Mouse (Mus musculus) lung, postnatal 25 days (tissue): ENCODE results near the gene Tfr2.

Experiments used
- DNase-seq: peaks from one replicate; pipeline ENCODE4 v3.0.0; 2022; ENCODE audit warnings: low spot score

The Tfr2 gene

DNA sequence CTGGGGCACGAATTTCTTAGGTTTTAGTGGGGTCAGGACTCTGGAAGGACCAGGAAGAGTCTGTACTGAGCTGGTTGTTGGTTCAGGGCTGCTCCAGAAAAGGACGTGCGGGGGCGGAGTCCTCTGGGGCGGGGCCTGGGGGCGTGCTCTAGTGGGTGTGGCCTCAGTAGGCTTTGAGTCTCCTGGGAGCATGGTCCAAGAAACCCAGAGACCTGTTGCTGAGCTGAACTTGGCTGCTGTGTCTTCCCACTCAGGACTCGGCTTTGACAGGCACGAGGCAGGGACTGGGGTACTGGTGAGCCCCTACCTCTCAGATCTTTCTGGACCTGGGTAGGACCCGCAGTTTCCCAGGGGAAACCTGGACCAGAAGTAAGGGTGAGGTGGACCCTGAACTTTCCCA is at the start of gene Tfr2:
TSS of gene Tfr2 (plus strand) at position 176 of the 400 bp plus-strand sequence.
- peak; percentile 57 for DNase-seq

DNA sequence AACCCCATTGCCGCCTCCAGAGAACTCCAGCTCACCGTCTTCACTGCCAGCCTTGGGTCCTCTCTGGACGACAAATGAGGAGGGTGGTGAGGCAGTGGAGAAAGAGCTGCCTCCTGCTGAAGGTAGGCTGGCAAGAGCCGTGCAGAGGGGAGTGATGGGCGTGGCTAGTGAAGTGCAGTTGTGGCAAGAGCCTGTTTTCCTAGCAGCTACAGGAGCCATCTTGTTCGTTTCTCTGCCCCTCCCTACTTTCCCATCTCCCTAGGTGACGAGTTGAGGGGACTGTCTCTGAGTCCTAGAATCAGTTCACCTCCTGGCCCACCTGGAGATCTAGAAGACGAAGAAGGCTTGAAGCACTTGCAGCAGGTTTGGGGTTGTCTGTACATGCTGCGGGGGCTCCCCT is 47.8 kb upstream of the Tfr2 start:
- DNase-seq, result no peak

- no peak for DNase-seq
These were observed 46.9 kb upstream of the Tfr2 start for GRCm38 (mm10) chr5:137522711-137523110.

- DNase-seq, result no peak
These were observed 46.0 kb upstream of the Tfr2 start for GRCm38 (mm10) chr5:137523396-137524250.

GRCm38 (mm10) chr5:137524251-137524515 is 45.5 kb upstream of the Tfr2 start:
- DNase-seq, result no peak

GRCm38 (mm10) chr5:137524671-137525070 is 45.0 kb upstream of the Tfr2 start:
- DNase-seq, result no peak

- DNase-seq, result no peak
These were observed 44.1 kb upstream of the Tfr2 start for GRCm38 (mm10) chr5:137525511-137525910.

GRCm38 (mm10) chr5:137526192-137526936 is 43.3 kb upstream of the Tfr2 start:
- peak; percentile 31 for DNase-seq

DNA sequence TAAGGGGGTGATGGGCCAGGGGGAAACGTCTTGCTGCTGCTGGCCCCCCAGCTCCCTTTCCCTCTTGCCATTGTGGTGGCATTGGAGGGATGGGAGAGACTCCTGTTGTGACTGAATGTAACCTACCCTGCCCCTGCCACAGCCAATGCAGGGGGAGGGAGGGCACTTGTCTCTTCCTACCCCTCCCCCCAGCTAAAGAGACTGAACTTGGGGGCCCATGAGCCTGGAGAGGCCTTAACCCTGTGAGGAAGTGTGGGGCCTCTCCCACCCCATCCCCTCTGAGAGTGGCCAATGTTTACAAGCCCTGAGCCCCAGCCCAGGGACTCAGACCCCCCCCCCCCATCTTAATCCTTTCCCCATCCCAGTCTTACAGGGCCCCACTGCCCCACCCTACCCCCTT is 42.2 kb upstream of the Tfr2 start:
- DNase-seq, result no peak

DNA sequence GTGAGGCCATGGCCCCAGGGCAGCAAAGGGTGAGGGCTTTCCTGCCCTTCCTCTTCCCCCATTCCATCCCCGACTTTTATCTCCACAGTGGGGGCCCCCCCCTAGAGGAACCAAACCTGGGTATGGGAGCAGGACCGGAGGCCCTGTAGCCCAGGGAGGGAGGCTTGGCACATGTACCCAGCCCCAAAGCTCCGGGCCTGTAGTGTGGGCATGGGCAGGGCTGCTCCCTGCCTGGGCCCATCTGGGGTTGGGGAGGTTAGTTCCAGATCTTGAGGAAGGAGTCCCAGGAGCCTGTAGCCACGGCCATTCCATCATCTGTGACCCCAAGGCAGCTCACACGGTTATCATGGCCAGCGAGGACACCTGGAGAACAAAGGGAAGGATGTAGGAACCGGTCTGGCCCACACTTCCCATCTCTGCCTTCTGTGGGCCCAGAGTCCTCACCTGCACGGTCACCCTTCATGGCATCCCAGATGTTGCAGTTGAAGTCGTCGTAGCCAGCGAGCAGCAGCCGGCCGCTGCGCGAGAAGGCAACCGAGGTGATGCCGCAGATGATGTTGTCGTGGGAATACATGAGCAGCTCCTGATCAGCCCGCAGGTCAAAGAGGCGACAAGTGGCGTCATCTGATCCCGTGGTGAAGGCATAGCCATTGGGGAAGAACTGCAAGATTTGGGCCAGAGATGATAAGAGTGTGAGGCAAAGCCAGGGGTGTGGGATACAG is 41.2 kb upstream of the Tfr2 start:
- DNase-seq, result no peak

DNA sequence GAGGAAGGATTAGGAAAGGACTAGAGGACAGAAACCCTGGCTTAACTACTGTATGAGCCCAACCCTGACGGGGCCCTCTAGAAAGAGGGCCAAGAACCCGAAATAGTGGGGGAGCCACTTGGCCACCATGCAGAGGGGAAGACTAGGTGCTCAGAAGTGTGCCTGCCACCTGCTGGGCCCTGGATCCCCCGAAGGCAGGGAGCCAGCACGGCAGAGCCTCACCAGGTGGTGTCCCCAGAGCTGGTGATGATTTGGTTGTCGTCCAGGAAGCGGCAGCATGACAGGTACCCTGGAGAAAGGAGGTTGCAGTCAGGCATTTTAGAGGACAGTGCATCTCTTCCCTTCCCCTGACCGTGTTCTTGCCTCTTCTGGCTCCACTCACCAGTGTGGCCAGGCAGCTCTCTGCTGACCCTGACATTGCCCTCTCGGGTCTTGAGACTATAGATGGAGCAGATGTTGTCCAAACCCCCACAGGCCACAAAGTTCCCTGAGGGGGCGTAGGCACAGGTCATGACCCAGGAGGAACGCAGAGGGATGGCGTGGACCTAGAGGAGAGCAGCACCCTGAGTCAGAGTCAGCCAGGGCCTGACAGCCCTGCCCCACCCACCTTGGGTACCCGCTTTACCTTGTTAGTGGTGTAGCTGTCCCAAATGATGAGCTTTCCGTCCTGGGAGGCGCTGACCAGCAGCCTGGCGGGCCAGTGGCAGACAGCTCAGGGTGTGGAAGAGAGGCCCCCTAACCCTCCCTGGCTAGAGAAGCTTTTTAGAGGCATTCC is 40.2 kb upstream of the Tfr2 start:
- DNase-seq, result no peak

DNA sequence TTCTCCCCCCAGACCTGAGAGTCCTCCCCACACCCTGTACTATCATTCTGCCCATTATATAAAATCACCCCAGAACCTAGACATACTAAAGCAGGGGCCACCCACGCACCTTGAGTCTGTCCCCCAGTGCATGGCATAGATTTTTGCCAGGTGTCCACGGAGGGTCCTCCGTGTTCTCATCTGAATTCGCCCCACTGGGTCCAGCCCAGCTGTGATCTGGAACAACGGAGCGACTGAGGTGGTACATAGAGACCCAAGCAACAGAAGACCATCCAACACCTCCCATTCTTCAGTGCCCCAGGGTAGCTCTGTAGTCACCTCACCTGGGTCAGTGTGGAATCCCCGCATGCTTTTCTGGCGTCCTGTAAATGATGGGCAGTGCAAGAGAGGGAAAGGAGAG is 39.6 kb upstream of the Tfr2 start:
- no peak for DNase-seq

GRCm38 (mm10) chr5:137530588-137531413 is 38.8 kb upstream of the Tfr2 start:
- peak; percentile 71 for DNase-seq

DNA sequence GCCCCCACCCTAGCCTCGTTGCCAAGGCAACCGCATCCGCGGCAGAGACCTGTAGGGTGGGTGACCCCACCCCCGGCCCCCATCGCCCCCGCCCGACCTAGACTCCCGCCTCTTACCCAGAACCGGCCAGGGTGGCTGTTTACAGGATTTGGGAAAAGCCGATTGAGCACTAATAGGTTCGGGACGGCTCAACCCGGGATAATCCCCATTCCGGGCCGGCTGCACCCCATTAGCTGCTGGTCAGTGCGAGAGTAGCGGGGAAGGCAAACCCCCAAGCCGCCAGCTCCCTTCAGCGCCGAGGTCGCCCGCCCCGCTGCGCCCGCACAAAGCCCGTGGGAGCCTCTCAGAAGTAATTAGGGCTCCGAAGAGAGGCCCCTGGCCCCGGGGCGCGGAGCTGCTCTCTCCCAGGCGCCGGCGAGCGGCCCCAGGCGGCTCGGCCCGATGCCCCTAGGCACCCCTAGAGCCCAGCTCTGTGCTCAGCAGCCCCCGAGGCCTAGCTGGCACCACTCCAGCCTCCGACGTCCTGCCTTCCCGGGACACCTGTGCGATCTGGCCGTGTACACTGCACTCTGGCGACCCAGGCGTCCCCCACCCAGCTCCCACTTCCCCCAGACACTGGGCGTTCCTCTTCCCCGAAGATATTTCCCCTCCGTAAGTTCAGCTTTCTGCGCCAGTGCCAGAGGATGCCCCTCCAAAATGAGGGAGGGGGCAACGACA is 38.1 kb upstream of the Tfr2 start:
- DNase-seq, result peak; percentile 31

DNA sequence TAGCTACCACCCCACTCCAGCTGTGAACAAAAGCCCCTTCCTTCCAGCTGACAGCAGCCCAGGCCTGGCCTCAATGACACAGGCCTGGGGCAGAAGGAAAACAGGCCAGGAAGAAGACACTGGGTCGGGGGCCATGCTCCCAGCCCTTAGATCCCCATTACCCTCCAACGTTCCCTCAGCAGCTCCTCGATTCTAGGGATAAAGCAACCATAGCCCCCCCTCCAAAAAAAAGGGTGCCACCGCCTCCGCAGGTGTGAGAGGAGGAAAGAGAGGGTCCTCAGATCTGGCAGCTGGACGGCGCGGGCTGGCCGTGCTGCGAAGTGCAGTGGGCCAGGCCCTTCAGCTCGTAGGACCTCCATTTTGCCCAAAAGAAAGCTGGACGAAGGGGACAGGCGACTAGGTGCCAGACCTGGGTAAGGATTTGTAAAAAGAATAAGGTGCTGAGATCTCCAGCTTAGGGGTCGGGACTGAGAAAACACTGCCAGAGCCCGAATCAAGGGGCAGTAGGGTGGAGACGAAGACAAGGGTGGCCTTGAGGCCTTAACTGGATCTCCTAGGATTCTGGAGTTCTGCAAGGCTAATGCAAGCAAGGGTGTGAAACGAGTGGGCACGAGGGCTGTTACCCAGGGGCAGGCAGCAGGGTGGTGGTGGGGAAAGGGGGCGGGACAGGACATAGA is 37.4 kb upstream of the Tfr2 start:
- DNase-seq, result no peak

DNA sequence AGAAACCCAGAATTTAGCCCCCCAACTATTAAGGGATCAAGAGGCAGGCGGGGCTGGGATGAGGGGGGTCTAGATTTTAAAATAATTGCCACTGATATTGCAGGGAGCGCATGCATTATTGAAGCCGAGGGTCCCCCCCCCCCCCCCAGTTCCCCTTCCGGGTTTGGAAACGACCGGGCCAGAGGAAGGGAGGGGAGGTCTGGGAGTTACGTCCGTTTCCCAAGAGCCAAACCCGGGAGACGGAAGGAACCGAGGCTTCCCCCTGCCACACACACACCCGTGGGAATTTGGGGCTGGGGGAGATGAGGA is 36.9 kb upstream of the Tfr2 start:
- DNase-seq, result no peak

DNA sequence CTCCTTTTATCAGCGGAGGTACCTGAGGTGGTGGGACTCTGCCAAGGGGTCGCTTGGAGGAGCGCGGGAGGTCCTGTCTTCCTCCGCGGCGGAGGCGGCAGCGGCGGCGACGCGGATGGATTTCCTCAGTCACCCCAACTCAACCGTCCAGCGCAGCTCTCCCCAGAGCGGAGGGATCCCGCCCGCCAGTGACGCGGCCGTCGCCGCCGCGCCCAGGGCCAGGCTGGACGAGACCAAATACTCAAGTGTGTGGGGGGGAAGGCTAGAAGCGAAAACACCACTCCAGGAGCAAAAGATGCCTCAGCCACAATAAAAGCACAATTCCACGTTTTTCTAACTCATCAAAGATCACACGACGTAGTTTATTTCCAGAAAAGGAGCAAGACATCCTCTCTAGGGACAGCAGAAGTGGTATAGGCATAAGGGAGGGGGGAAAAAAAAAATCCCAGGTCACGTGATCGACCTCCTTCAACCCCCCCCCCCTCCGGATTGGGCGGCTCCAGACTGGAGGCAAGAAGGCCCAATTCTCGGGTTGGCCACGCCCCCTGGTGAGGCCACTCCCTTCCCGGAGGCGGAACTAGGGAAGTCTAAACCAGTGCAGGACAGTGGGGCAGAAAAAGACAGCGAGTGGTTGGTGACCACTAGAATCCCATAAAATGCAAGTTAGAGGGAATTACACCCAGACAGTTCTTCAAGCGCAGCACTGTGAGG is 36.4 kb upstream of the Tfr2 start, which contains the start of the genes Epo and Gnb2:
TSS of gene Epo (minus strand) at position 126 of the 711 bp plus-strand sequence.
TSS of gene Gnb2 (minus strand) at position 394 of the 711 bp plus-strand sequence.
- DNase-seq, result peak; percentile 99

- peak; percentile 75 for DNase-seq
These were observed 34.9 kb upstream of the Tfr2 start for GRCm38 (mm10) chr5:137534762-137535161.

- no peak for DNase-seq
These were observed 34.3 kb upstream of the Tfr2 start for GRCm38 (mm10) chr5:137535318-137535717.
